Mouse (Mus musculus) left cerebral cortex, postnatal 14 days (tissue): ENCODE data around the gene AW146154. TPM values are rescaled to one million over a fixed set of nuclear protein-coding genes. Genes with fewer than 3 reads are reported as not detected.
A peak's percentile ranks its signal among the peaks of the same experiment; 100 is the strongest.
"Not testable (repeated sequence)": the region's sequence is repeated elsewhere in the genome, so short reads cannot be mapped to it uniquely, and the experiment has no call there.

ENCODE experiments used
- DNase-seq, 2 experiments: peaks; one replicate each; pipeline ENCODE4 v3.0.0; 2021 to 2022; ENCODE audit warnings: low spot score in 2 of 2, mixed read lengths in 1 of 2
- intact Hi-C: fragments of 180-260 bp; cut with DNase I; formaldehyde crosslinking; loops from one replicate; pipeline ENCODE4 v1.15.1; 2025
- long read RNA-seq, 2 experiments: library from polyadenylated mRNA; stranded (forward); transcript quantifications; one replicate each; pipeline ENCODE4 v2.0.0; 2021
- total RNA-seq, 2 experiments: library from RNA; stranded (reverse); gene quantifications; 2 replicates each; pipeline ENCODE4 v1.2.3; 2021

AW146154 gene
- 1 to 10 TPM; 6.8 to 8.5 TPM for total RNA-seq
- long read RNA-seq, experiment 1, partial matches to known transcripts, result 0 of 3 reads
- long read RNA-seq, experiment 1, other reads (novel, unspliced or antisense), result 1 of 3 reads
- long read RNA-seq, experiment 2, result 0 reads

DNA sequence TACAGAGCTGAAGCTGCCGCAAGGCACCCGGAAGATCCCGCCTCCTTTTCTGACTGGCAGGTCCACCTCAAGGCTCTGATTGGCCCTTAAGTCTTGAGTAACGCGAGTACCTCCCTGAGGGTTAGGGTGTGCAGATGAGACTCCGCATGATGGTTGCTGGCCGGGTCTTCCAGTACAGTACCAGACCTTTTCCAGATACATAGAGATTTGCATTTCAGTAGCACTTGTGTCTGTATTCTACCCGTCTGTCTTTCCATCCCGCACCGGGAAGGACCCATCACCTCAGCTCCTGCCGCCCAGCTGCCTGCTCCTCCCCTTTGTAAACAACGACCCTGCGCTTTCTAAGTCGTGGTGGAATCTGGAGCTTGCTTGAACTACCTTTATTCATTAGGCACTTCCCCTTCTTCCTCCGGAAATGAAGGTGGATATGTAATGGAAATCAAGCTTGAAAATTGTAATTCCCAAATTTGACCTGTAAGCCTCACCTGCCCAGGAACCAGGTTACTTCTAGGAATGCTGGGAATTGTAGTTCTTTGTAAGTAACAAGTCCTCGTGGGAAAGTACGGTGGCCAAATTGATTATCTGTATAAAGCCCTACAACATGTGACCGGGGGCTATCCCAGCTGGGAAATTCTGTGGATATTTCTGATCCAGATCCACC is at the start of gene AW146154, which contains the start of gene Gm20449:
Gene AW146154 (minus strand): TSS at position 502 of the 661 bp plus-strand sequence.
Gene Gm20449 (minus strand): TSS at position 29 of the 661 bp plus-strand sequence.
- peak; percentile 99 for DNase-seq
- intact Hi-C loops, result loop anchor here (2.0 to 5.0 kb wide), 3 partner anchors 98 to 133 kb away; partner anchors contain the start of genes 2610021A01Rik, AI987944 and Zfp788

DNA sequence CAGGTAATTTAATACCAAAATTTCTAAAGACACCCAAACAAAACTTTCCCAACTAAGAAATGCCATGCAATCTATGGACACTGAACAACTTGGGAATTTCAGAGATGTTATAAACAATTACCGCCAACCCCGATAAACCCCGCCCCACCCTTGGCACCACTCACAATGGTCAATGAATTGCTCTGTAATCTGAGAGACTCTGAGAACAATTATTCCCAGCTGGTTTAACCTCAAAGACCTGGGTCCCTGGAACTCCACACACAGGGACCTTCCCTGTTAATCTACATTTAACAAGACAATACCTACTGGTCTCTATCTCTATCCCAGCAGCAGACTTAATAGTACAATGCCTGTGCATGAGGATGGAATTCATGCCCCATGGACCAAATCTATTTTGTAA is 13.0 kb upstream of the AW146154 start:
- DNase-seq, result no peak
- intact Hi-C loops, result no loop called here

DNA sequence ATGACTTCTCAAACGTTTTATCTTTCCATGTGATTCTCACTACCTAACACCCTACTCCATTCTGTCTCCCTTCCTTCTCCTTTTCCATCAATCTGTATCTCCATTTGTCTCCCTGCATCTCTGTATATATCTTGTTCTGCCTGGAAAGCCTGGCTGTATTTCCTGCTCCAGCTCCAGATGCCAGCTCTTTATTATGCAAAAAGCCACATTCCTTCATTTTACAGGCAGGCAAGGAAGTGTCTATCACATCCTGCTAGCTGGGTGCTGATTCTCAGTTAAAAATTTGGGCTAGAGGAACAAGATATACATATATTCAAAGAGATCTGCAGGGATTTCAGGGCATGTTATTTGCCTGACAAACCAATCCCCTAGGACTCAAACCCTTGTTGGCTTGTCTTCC is 12.5 kb upstream of the AW146154 start:
- no peak for DNase-seq

DNA sequence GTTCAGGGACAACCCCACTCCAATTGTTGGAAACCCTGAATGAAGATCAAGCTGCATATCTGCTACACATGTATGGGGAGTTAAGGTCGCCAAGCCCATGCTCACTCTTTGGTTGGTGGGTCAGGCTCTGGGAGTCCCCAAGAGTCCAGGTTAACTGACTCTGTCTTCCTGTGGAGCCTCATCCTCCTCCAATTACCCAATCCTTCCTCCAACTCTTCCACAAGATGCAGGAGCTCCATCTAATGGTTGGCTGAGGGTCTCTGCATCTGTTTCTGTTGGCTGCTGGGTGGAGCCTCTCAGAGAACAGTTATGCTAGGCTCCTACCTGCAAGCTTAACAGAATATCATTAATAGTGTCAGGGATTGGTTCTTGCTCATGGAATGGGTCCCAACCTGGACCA is 2.7 kb upstream of the AW146154 start:
- intact Hi-C loops, result no loop called here
- DNase-seq, result no peak

More for the DNA sequence above, 12.5 kb upstream of the AW146154 start:
- intact Hi-C loops, result no loop called here

DNA sequence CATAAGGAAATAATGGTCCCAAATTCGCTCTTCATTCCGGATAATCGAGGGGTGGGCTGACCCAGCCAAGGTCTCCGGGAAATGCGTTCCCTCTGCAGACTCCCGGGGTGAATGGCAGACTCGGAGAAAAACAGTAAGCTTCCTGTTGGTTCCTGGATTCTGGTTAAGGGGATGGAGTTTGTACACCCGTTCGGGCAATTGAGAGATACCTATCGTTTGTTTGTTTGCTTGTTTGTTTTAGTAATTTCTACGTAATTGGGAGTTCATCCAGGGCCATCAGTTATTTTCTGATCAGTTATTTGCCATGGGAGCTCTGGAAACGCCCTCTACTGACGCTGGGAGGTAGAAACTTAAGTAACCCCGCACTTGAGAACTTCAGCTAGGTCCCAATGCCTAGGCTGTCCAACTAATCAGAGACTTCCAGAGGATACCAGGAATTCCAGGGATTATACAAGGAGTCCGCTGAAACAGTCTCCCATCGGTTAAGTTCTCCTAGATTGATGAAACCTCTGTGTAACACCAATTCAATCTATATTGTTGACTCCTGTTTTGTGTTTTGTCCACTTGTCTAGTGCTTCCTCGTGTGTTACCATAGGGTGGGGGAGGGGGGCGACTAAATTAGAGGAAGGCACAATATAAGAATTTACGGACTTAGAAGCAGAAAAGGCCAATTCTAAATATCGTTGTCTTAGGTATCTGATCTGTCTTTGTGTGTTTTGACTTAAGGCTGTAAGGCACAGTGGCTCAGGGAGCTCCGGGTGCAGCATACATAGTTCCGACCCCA is 653 bp upstream of the AW146154 start:
- intact Hi-C loops, result no loop called here
- DNase-seq, result peak; percentile 67 to 70

DNA sequence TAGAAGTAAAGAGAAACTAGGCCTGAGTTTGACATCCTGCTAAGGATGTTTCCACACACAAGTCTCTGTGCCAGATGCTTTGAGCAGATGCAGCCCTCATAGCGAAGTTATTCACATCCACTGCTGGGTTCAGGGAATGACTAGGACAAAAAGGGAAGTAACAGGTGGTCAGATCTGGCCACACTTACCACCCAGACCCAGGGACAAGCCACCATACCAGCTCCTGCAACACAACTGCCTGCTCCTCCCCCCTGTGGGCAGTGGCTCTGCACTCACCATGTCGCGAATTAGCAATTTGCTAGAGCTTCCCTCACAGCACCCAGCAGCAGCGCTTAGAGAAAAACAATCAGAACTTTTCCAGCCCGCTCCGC is 687 bp downstream of the AW146154 start:
- not testable (repeated sequence) for DNase-seq
- intact Hi-C loops, result loop anchor here (2.0 to 5.0 kb wide), 3 partner anchors 98 to 134 kb away; partner anchors contain the start of genes 2610021A01Rik, AI987944 and Zfp788

DNA sequence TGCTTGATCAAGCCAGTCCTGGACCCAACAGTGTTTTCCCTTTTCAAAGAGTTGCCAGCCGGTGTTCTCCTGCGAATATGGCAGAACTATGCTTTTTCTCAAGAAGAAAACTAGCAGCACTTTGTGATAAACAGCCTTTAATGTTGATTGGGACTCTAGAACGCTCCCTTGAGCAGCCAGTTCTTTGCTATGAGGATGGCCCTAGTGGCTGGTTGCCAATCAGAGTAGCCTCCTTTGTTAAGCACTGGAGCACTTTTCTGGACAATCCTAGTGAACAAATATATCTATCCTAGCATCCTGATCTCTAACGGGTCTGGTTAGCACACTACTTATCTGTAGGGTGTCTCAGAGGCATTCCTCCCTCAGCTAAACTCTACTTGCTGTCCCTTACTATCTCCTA is 1.2 kb downstream of the AW146154 start:
- intact Hi-C loops, result loop anchor here (2.0 to 5.0 kb wide), 3 partner anchors 99 to 134 kb away; partner anchors contain the start of genes 2610021A01Rik, AI987944 and Zfp788
- DNase-seq, result not testable (repeated sequence)

DNA sequence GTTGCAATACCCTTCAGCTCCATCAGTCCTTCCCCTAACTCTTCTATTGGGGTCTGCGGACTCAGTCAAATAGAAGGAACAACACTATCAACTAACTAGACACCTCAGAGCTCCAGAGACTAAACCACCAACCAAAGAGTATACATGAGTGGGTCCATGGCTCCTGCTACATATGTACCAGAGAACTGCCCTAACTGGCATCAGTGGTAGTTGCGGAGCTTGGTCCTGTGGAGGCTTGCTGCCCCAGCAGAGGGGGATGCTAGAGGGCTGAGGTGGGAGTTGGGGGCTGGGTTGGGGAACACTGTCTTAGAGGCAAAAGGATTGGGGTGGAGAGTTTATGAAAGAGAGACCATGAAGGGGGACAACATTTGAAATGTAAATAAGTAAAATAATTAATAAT is 1.8 kb downstream of the AW146154 start:
- intact Hi-C loops, result loop anchor here (2.0 to 5.0 kb wide), 3 partner anchors 99 to 135 kb away; partner anchors contain the start of genes 2610021A01Rik, AI987944 and Zfp788
- DNase-seq, result no peak

DNA sequence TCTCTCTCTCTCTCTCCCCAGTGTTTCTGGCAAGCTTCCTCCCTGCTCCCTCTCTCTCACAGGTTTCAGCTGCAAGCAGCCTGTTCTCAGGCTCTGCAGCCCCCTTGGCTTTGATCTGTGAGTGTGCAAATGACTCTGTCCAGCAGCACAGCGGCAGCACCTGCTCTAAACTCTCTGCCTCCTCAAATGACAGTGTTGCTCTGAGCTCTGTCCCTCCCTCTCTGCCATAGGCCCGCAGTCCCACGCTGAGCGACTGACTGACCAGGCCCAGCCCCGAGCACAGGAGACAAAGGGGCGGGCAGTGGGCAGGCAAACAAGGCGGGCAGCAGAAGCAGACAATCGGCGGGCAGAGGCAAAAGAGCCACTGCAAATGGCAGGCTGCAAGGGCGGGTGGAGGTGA is 47.8 kb downstream of the AW146154 start:
- intact Hi-C loops, result no loop called here
- DNase-seq, result no peak

DNA sequence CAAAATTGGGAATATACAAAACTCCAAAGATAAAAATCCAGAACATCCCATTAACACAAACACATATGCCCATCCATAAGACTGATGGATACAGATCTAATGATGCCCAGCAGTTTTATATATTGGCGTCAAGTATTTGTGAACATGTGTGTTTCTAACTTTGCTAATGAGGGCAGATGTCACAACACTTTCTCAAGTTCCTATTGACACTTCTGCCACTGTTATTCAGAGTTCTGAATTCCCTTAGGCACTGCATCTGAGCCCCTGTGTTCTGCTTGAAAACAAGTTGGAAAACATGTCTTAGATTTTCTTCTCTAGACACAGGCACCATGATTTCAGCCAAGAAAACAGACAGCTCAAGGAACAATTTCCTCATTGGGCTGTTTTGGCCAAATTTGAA is 51.1 kb downstream of the AW146154 start, which contains the start of gene Vmn2r57:
Gene Vmn2r57 (minus strand): TSS at position 101 of the 400 bp plus-strand sequence.
- intact Hi-C loops, DNase-seq: not testable (repeated sequence)

Other genes starting within 250 kb of the AW146154 start
- 1 to 10 TPM; 8.0 to 9.3 TPM for gene AI987944, start 106.5 kb downstream of the AW146154 start, total RNA-seq
- under 1 TPM; 0.27 to 0.33 TPM for gene Vmn2r57, start 51.2 kb downstream of the AW146154 start, total RNA-seq
- under 1 TPM; 0.15 to 0.29 TPM for gene Gm20449, start 473 bp downstream of the AW146154 start, total RNA-seq
- gene Gm6871, start 73.8 kb upstream of the AW146154 start, total RNA-seq, result not detected
- 10 to 100 TPM; 23.7 to 24.3 TPM for gene 2610021A01Rik, start 99.3 kb upstream of the AW146154 start, total RNA-seq
- 10 to 100 TPM; 30.0 to 37.0 TPM for gene Zfp788, start 133.3 kb upstream of the AW146154 start, total RNA-seq